Mouse (Mus musculus) hindbrain, embryonic 12.5 days (tissue): ENCODE measurements around the gene Podn. TPM values are rescaled to one million over a fixed set of nuclear protein-coding genes. Genes with fewer than 3 reads are reported as not detected.

ENCODE experiments used
- ATAC-seq: fragments of 200-750 bp; cut with Nextera tagmentation; 2 replicates; pipeline ENCODE4 v1.8.0; 2017; ENCODE audit warnings: moderate TSS enrichment; ENCODE audit not compliant: low FRiP score
- H3K27ac ChIP-seq: fragments of 300-500 bp; sonication (generic); 2 replicates; pipeline ENCODE4 v1.5.1; 2016; ENCODE audit warnings: mild to moderate bottlenecking
- H3K27me3 ChIP-seq: fragments of 300-500 bp; sonication (generic); 2 replicates; pipeline ENCODE4 v1.6.1; 2016; ENCODE audit warnings: mild to moderate bottlenecking
- H3K36me3 ChIP-seq: fragments of 300-500 bp; sonication (generic); 2 replicates; pipeline ENCODE4 v1.6.1; 2016; ENCODE audit warnings: mild to moderate bottlenecking
- H3K4me1 ChIP-seq: fragments of 300-500 bp; sonication (generic); 2 replicates; pipeline ENCODE4 v1.6.1; 2016
- H3K4me2 ChIP-seq: fragments of 300-500 bp; sonication (generic); replicated peaks from 2 replicates; pipeline ENCODE4 v1.6.1; 2016; ENCODE audit warnings: mild to moderate bottlenecking
- H3K4me3 ChIP-seq: fragments of 300-500 bp; sonication (generic); 2 replicates; pipeline ENCODE4 v1.5.1; 2016; ENCODE audit warnings: mild to moderate bottlenecking
- H3K9ac ChIP-seq: fragments of 300-500 bp; sonication (generic); 2 replicates; pipeline ENCODE4 v1.6.1; 2016; ENCODE audit warnings: mild to moderate bottlenecking, moderate library complexity
- H3K9me3 ChIP-seq: fragments of 300-500 bp; sonication (generic); replicated peaks from 2 replicates; pipeline ENCODE4 v1.6.1; 2016; ENCODE audit warnings: mild to moderate bottlenecking
- WGBS: fragments of 180-500 bp; shearing (Covaris S2); methylation state at CpG from one replicate; pipeline ENCODE4 v1.1.7; 2016; 5-methylcytosine and 5-hydroxymethylcytosine counted together
- polyA plus RNA-seq: library from polyadenylated mRNA; unstranded; fragments of >200 nt; fragmentation: Nextera tagmentation; extraction: Ambion mirVana; gene quantifications from 2 replicates; pipeline ENCODE4 v1.2.1, GENCODE M21; 2016

Gene Podn
- polyA plus RNA-seq, 1 experiment from 2014 or later, result 0.48 TPM

DNA sequence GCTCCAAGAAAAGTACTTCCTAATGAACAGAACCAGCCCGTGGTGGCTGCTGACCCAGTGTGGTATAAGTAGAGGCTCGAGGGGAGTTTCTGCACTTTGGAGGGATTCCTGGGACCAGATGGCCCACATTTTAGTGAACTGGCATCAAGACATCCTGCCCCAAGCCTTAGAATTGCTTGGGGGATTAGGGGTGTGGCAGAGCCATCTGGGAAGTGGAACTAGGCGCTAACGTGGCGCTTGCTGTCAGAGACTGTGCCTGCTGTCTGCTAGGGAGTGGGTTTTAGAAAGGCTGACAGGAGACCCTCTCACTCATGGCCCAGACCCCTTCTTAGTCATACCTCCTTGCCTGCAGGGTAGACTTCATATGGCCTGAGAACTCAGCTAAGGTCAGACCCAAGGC is 110.4 kb downstream of the Podn start:
- Histone ChIP-seq H3K4me1 (peaks cover 2% of the 10 kb centered on the region; the same call in 1 of the 2 replicates), H3K9ac (no peak overlapping the region), H3K4me2 (no peak overlapping the region), H3K9me3 (no peaks in the 10 kb centered on the region), H3K4me3 (no peak overlapping the region), H3K36me3 (no peaks in the 10 kb centered on the region), H3K27ac (no peak overlapping the region), H3K27me3 (no peaks in the 10 kb centered on the region)
- no peak for ATAC-seq
- 87% methylated on average over 5 of the region's 5 CpGs for WGBS

DNA sequence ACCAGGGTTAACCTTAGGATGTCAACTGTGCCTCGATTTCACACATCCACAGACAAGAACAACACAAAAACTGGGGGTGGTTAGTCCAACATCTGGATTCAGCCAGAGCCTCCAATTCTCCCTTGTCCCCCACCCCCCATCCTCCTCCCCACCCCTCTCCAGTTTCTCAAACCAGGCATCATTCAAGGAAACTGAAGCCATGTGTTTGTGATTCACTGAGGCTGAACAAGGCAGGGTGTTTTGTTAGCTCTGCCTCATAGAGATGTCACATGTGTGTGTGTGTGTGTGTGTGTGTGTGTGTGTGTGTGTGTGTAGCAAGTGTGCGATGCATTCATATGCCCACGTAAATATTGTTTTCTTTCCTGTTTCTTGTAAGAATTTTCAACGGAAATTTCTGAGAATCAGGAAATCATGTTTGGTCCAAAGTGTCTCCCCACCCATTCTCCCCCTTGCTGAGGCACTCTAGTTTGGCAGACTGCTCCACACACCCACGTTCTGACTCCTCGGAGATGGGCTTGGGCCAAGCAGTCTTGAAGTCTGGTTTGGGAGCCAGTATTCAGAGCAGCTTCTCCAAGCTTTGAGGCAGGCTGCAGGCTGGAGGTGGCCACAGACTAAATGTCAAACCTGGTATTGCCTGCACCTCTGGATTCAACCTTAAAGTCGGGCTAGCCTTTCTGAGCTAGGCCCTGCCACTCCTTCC is 111.8 kb downstream of the Podn start:
- H3K27ac ChIP-seq, result no peak overlapping the region

DNA sequence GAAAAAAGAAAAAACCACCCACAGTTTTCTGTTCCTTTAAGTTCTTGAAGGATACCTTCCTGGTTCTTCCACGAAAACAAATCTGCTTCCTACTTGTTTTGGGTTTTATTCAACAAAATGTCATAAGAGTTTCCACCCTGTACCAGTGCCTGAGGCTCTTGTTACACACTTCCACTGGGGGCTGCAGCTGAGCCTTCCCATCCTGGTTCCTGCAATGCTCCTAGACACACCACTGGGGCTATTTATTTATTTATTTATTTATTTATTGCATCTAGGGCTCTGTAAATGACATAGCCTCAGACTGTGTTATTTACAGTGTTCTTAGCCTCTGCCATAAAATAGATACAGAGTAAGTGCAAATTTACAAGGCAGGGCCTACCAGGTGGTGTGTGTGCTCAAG is 112.5 kb downstream of the Podn start:
- Histone ChIP-seq H3K4me3 (no peak overlapping the region), H3K27me3 (no peaks in the 10 kb centered on the region), H3K27ac (no peak overlapping the region), H3K36me3 (no peaks in the 10 kb centered on the region), H3K4me2 (no peak overlapping the region), H3K9ac (no peak overlapping the region), H3K9me3 (no peaks in the 10 kb centered on the region), H3K4me1 (peaks cover 10% of the 10 kb centered on the region)
- no peak for ATAC-seq
- 88% methylated on average over 1 of the region's 1 CpGs for WGBS

More for the DNA sequence above, 111.8 kb downstream of the Podn start:
- Histone ChIP-seq H3K4me3 (no peak overlapping the region), H3K4me1 (peaks cover 10% of the 10 kb centered on the region), H3K4me2 (no peak overlapping the region), H3K36me3 (no peaks in the 10 kb centered on the region), H3K9me3 (no peaks in the 10 kb centered on the region), H3K27me3 (no peaks in the 10 kb centered on the region), H3K9ac (no peak overlapping the region)
- 60% methylated on average over 7 of the region's 7 CpGs for WGBS
- ATAC-seq, result no peak

DNA sequence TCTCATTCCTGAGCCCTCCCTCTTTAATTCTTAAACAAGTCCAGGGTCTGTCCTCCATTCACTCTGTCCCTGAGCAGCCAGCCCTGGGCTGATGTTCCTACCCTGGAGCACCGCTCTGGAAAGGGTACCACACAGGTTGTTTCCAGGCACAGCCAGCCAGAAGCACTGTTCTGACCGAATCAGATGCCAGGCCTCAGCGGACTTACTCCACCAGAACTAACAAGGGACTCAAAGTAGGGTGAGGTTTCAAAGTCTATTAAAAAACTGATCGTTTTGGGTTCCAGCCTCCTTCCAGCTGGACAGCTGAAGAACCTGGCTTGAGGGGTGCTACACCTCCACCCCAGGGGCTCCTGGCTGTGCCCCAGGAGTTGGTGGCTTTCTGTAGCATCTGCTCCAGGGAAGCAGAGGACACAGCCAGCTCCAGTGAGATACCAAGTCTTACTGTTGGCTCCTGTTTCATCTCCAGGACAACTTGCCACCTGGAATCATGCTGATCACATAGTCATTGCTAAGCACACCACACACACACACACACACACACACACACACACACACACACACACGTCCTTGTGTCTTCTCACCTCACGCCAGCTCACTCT is 116.1 kb downstream of the Podn start:
- no peaks in the 10 kb centered on the region for H3K27me3 ChIP-seq
- no peak overlapping the region for H3K27ac ChIP-seq
- no peak for ATAC-seq
- H3K9me3 ChIP-seq, result no peaks in the 10 kb centered on the region
- 57% methylated on average over 6 of the region's 6 CpGs for WGBS
- H3K4me3 ChIP-seq, result no peak overlapping the region
- H3K4me2 ChIP-seq, result no peak overlapping the region
- peaks cover 10% of the 10 kb centered on the region for H3K4me1 ChIP-seq
- no peaks in the 10 kb centered on the region for H3K36me3 ChIP-seq
- no peak overlapping the region for H3K9ac ChIP-seq

DNA sequence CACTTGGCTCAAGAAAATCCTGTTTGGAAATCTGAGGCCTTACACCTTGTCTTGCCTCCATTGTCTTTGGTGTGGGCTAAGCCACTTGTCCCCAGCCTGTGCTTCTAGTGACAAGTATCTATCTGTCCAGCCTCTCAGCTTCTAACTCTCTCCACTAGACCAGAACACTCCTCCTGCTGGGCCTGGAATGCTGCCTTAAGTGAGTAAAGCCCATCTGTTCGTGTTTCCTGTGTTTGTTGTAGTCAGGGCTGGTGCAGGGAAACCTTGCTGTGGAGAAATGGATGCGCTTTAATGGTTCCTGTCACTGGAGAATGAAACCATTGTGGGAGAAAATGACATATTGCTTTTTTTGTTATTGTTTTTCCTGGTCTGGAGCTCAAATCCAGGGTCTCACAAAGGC is 116.7 kb downstream of the Podn start:
- H3K27me3 ChIP-seq, result no peaks in the 10 kb centered on the region
- H3K9ac ChIP-seq, result no peak overlapping the region
- peaks cover 10% of the 10 kb centered on the region for H3K4me1 ChIP-seq
- WGBS, result 22% methylated on average over 2 of the region's 2 CpGs
- ATAC-seq, result no peak
- no peak overlapping the region for H3K4me2 ChIP-seq
- H3K9me3 ChIP-seq, result no peaks in the 10 kb centered on the region
- no peak overlapping the region for H3K27ac ChIP-seq
- no peak overlapping the region for H3K4me3 ChIP-seq
- no peaks in the 10 kb centered on the region for H3K36me3 ChIP-seq

DNA sequence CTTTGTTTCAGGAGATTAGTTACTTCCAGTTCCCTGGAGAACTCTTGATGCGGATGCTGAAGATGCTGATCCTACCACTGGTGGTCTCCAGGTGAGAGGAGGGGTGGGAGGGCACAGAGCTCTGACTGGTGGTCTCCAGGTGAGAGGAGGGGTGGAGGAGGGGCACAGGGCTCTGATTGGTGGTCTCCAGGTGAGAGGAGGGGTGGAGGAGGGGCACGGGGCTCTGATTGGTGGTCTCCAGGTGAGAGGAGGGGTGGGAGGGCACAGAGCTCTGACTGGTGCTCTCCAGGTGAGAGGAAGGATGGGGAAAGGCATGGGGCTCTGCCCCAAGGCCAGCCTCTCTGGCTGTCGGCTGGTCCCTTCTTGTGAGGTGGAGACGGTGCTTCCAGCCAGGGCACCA is 118.7 kb downstream of the Podn start:
- no peak for ATAC-seq

DNA sequence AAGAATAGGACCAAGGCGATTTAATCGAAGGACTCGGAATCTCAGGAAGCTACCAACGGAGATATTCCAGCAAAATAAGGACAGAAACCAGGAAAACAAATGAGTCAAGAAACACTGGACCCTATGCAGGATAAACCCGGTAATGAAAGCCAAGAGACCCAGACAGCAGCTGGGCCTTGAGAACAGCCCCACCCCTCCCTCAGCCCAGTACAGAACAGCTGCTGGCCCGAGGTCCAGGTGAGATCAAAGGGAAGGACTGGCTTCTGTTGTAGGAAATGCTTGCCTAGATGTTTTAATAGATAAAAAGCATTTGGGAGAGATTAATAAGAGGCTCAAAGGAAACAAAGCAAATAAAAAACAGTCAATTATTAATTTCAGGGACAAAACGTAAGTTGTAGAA is 121.2 kb downstream of the Podn start:
- WGBS, result 77% methylated on average over 7 of the region's 7 CpGs
- no peak overlapping the region for H3K9ac ChIP-seq
- ATAC-seq, result no peak

More for the DNA sequence above, 118.7 kb downstream of the Podn start:
- no peaks in the 10 kb centered on the region for H3K36me3 ChIP-seq
- no peak overlapping the region for H3K4me2 ChIP-seq
- 61% methylated on average over 4 of the region's 4 CpGs for WGBS
- H3K9me3 ChIP-seq, result no peaks in the 10 kb centered on the region
- H3K27ac ChIP-seq, result no peak overlapping the region
- H3K4me1 ChIP-seq, result peaks cover 7% of the 10 kb centered on the region; the same call in 1 of the 2 replicates
- no peak overlapping the region for H3K9ac ChIP-seq
- H3K27me3 ChIP-seq, result no peaks in the 10 kb centered on the region
- no peak overlapping the region for H3K4me3 ChIP-seq

DNA sequence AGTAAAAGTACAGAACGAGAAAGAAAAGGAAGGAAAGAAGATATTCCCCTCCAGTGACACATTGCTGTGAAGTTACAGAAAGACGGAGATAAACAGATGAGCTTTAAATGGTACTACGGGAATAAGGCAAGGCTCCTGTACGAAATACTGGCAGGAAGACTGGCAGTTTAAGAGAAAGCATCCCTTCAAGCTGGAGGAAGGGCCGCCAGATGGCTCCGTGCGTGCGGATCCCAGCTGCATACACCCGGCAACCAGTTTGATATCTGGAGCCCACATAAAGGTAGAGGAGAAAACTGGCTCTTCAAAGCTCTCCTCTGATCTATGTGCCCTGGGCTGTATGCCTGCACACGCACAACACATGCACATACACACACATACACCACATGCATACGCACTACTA is 121.7 kb downstream of the Podn start:
- no peaks in the 10 kb centered on the region for H3K9me3 ChIP-seq
- WGBS, result 73% methylated on average over 11 of the region's 11 CpGs
- H3K4me3 ChIP-seq, result no peak overlapping the region
- no peak overlapping the region for H3K9ac ChIP-seq
- H3K4me2 ChIP-seq, result no peak overlapping the region
- no peak for ATAC-seq
- no peak overlapping the region for H3K27ac ChIP-seq
- H3K27me3 ChIP-seq, result no peaks in the 10 kb centered on the region
- no peaks in the 10 kb centered on the region for H3K36me3 ChIP-seq
- no peaks in the 10 kb centered on the region for H3K4me1 ChIP-seq

More for the DNA sequence above, 121.2 kb downstream of the Podn start:
- no peak overlapping the region for H3K4me2 ChIP-seq
- H3K4me1 ChIP-seq, result peaks cover 3% of the 10 kb centered on the region; the same call in 1 of the 2 replicates
- H3K27me3 ChIP-seq, result no peaks in the 10 kb centered on the region
- H3K9me3 ChIP-seq, result no peaks in the 10 kb centered on the region
- no peak overlapping the region for H3K27ac ChIP-seq
- no peaks in the 10 kb centered on the region for H3K36me3 ChIP-seq
- no peak overlapping the region for H3K4me3 ChIP-seq

DNA sequence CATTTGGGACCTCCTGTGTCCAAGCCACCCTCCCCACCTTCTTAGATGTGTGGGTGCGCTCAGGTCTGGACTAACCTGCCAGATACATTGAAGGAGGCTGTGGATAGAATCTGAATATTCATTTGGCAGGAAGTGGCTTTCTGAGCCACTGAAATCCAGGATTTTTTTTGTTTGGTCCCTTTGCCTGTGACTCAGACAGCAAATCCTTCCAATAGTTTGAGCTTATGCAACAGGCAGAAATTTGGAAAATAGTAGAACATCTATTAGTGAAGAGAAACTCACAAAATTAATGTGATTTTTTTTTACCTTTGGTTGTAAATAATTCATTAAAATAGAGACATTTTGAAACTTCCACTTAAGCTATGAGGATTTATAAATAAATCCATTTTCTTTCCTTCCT is 125.1 kb downstream of the Podn start:
- WGBS, result 79% methylated on average over 1 of the region's 1 CpGs
- Histone ChIP-seq H3K4me2 (no peak overlapping the region), H3K36me3 (no peaks in the 10 kb centered on the region), H3K9ac (no peak overlapping the region), H3K9me3 (no peaks in the 10 kb centered on the region), H3K4me3 (no peak overlapping the region), H3K27me3 (no peaks in the 10 kb centered on the region), H3K4me1 (no peaks in the 10 kb centered on the region), H3K27ac (no peak overlapping the region)
- ATAC-seq, result no peak

DNA sequence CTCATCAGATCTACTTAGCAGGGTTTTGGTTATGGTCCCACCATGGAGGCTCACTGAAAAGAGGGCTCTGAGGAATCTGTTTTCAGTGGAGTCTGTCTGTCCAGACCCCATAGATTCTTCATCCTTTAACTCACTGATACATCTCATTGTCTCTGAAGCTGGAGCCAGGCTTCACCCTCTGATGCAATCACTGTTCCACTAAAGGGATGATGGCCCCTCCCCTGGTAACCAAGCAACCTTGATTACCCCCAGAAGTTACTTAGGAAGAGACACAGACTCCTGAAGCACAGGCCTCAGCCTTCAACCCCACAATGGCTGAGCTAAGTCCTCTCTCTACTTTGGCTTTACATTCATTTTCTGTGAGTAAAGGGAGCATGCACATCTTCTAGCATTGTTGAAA is 126.5 kb downstream of the Podn start:
- no peak for ATAC-seq
- H3K9ac ChIP-seq, result no peak overlapping the region
- H3K4me1 ChIP-seq, result no peaks in the 10 kb centered on the region
- H3K4me2 ChIP-seq, result no peak overlapping the region
- no peaks in the 10 kb centered on the region for H3K27me3 ChIP-seq
- no peak overlapping the region for H3K4me3 ChIP-seq
- no peaks in the 10 kb centered on the region for H3K36me3 ChIP-seq
- no peak overlapping the region for H3K27ac ChIP-seq
- H3K9me3 ChIP-seq, result no peaks in the 10 kb centered on the region

DNA sequence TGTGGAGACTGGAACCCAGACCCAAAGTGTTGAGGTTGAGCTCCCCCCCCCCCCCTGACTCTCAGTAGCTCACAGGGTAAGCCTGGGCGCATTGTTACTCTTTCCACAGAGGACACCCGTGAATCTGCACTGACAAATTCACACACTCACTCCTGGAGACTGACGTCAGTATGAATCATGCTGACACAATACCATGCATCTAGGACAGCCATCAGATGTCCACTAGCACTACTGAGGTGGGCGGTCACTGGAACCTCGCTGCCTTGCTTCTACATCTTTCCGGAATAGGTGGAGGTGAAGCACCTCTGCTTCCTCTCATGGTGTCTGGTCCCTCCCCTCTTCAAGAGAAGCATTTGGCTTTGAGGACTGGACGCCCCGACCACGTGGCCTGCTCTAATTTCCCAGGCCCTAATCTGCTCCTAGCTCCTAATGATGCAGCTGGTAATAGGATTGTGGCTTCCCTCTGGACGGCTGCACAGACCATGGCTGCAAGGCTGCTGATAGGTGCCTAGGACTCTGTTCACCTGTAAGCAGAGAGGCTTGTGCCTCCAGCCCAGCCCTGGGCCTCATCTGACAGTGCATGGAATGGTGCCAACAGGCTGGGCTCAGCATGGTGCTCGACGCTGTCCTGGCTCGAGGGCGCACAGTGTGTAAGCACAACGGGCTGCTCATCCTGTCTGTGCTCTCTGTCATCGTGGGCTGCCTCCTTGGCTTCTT is 128.1 kb downstream of the Podn start, which contains the start of gene Slc1a7:
TSS of gene Slc1a7 (plus strand) at position 367 of the 717 bp plus-strand sequence.
- H3K36me3 ChIP-seq, result no peaks in the 10 kb centered on the region
- H3K27me3 ChIP-seq, result no peaks in the 10 kb centered on the region
- H3K9ac ChIP-seq, result no peak within 1 kb of the TSS
- H3K4me3 ChIP-seq, result no peak within 1 kb of the TSS
- no peaks in the 10 kb centered on the region for H3K9me3 ChIP-seq
- no peak for ATAC-seq
- no peaks in the 10 kb centered on the region for H3K4me1 ChIP-seq
- no peak within 1 kb of the TSS for H3K27ac ChIP-seq
- WGBS, result 88% methylated on average over 16 of the region's 16 CpGs
- H3K4me2 ChIP-seq, result no peak within 1 kb of the TSS

DNA sequence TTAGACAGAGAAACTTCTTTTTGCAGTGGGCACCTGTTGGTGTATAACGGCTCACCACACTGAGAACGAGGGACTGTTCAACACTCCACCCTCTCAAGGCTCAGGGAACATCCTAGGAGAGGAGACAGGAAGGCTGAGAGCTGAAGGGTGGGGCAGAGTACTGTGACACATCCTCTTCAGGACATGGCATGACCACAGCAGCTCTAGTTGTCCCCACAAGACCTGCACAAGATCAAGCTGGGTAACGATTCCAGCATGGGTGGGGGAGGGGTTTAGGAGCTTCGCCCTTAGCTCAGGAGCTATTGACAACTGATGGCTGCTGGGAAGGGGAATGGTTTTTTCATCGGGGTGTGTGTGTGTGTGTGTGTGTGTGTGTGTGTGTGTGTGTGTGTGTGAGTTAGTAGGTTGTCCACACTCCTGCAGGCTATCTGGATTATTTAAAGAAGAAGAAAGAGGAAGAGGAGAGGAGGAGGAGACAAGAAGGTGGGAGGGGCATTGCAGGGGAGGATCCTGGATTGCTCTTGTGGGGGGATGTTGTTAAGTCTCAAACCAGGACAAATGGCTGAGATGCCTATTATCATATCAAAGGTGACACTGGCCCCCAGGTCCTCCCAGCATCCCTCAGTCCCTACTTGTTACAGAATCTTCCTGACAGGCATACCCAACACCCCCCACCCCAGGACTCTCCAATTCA is 129.7 kb downstream of the Podn start:
- H3K36me3 ChIP-seq, result no peaks in the 10 kb centered on the region
- no peak overlapping the region for H3K9ac ChIP-seq
- no peak for ATAC-seq
- H3K4me3 ChIP-seq, result no peak overlapping the region
- no peaks in the 10 kb centered on the region for H3K9me3 ChIP-seq
- H3K4me2 ChIP-seq, result no peak overlapping the region
- 65% methylated on average over 5 of the region's 5 CpGs for WGBS
- H3K27me3 ChIP-seq, result no peaks in the 10 kb centered on the region
- no peak overlapping the region for H3K27ac ChIP-seq
- peaks cover 10% of the 10 kb centered on the region for H3K4me1 ChIP-seq
